Mouse (Mus musculus) lung, embryonic 14.5 days (tissue): ENCODE results near the gene Vmn1r41. TPM values are rescaled to one million over a fixed set of nuclear protein-coding genes. Genes with fewer than 3 reads are reported as not detected.

ENCODE experiments used
- ATAC-seq: fragments of 200-750 bp; cut with Nextera tagmentation; 2 replicates; pipeline ENCODE4 v1.8.0; 2017; ENCODE audit warnings: mild to moderate bottlenecking, moderate TSS enrichment, moderate library complexity; ENCODE audit not compliant: insufficient read depth
- DNase-seq: peaks from one replicate; pipeline ENCODE4 v3.0.0-alpha.2; 2015
- H3K27ac ChIP-seq: fragments of 300-500 bp; sonication (generic); 2 replicates; pipeline ENCODE4 v1.5.1; 2014; ENCODE audit warnings: low read depth, mild to moderate bottlenecking, moderate library complexity
- H3K27me3 ChIP-seq: fragments of 300-500 bp; sonication (generic); 2 replicates; pipeline ENCODE4 v1.6.1; 2014; ENCODE audit warnings: low read length, control low read depth; ENCODE audit not compliant: insufficient read depth
- H3K36me3 ChIP-seq: fragments of 300-500 bp; sonication (generic); 2 replicates; pipeline ENCODE4 v1.6.1; 2014; ENCODE audit warnings: control low read depth; ENCODE audit not compliant: insufficient read depth
- H3K4me1 ChIP-seq: fragments of 300-500 bp; sonication (generic); 2 replicates; pipeline ENCODE4 v1.6.1; 2014; ENCODE audit warnings: antibody characterized with exemption, control low read depth; ENCODE audit not compliant: insufficient read depth
- H3K4me2 ChIP-seq: fragments of 300-500 bp; sonication (generic); 2 replicates; pipeline ENCODE4 v1.6.1; 2014; ENCODE audit warnings: mild to moderate bottlenecking
- H3K4me3 ChIP-seq: fragments of 300-500 bp; sonication (generic); 2 replicates; pipeline ENCODE4 v1.5.1; 2014; ENCODE audit warnings: low read depth, low read length
- H3K9ac ChIP-seq: fragments of 300-500 bp; sonication (generic); 2 replicates; pipeline ENCODE4 v1.6.1; 2014
- H3K9me3 ChIP-seq: fragments of 300-500 bp; sonication (generic); 2 replicates; pipeline ENCODE4 v1.6.1; 2016; ENCODE audit warnings: low read depth, low read length, control low read depth
- CTCF ChIP-seq: IDR thresholded peaks from 2 replicates; pipeline ENCODE4 v1.5.1; 2016; ENCODE audit warnings: antibody characterized with exemption, low read depth
- WGBS: fragments of 180-500 bp; shearing (Covaris S2); extraction: QIAGEN DNeasy Blood & Tissue Kit; methylation state at CpG from one replicate; pipeline ENCODE4 v1.1.7; 2014; 5-methylcytosine and 5-hydroxymethylcytosine counted together
- polyA plus RNA-seq: library from polyadenylated mRNA; unstranded; fragments of >200 nt; fragmentation: Nextera tagmentation; extraction: Ambion mirVana; gene quantifications from 2 replicates; pipeline ENCODE4 v1.2.1, GENCODE M21; 2014

Vmn1r41 gene
- not detected in 2 replicates for polyA plus RNA-seq

- DNase-seq (no peak), ATAC-seq (no peak)
- Histone ChIP-seq H3K4me1 (no peaks in the 10 kb centered on the region), H3K27ac (no peak within 1 kb of the TSS), H3K9me3 (no peaks in the 10 kb centered on the region), H3K4me3 (no peak within 1 kb of the TSS), H3K4me2 (no peak within 1 kb of the TSS), H3K9ac (no peak within 1 kb of the TSS), H3K27me3 (no peaks in the 10 kb centered on the region), H3K36me3 (no peaks in the 10 kb centered on the region)
- no peak for TF ChIP-seq CTCF
Observed at GRCm38 (mm10) chr6:89740466-89740865, at the start of gene Vmn1r41. Vmn1r41 (plus strand) TSS chr6:89740766.

GRCm38 (mm10) chr6:89706624-89707023, 33.9 kb upstream of the Vmn1r41 start:
- Histone ChIP-seq H3K4me1 (no peaks in the 10 kb centered on the region), H3K36me3 (no peaks in the 10 kb centered on the region), H3K9me3 (no peaks in the 10 kb centered on the region), H3K4me3 (no peak overlapping the region), H3K27me3 (no peaks in the 10 kb centered on the region), H3K27ac (no peak overlapping the region), H3K9ac (no peak overlapping the region), H3K4me2 (no peak overlapping the region)
- WGBS: 65% methylated on average over 2 of the region's 2 CpGs
- ATAC-seq (no peak), DNase-seq (no peak)
- no peak for TF ChIP-seq CTCF

DNA sequence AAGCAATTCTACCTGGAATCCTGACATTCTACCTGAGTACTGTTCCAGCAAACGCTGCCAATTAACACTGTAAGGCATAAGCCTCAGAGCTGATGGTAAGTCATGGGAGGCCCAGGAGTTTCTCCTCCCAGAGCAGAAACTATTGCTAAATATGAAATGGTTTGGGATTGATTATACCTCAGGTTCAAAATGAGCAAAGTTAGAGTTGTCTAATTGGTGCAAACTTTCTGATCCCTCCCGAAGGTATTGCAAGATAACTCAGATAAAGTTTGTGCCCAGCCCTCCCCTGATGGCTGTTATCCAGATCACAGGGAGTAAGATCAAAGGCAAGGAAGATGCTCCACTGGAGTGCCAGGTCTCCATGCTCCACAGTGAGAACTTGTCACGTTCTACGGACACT, 33.3 kb upstream of the Vmn1r41 start, which contains the start of gene Vmn1r40:
TSS of gene Vmn1r40 (plus strand) at position 301 of the 400 bp plus-strand sequence.
- DNase-seq (no peak), ATAC-seq (no peak)
- no peak for TF ChIP-seq CTCF
- Histone ChIP-seq H3K27ac (no peak within 1 kb of the TSS), H3K27me3 (no peaks in the 10 kb centered on the region), H3K9ac (no peak within 1 kb of the TSS), H3K4me1 (no peaks in the 10 kb centered on the region), H3K4me3 (no peak within 1 kb of the TSS), H3K9me3 (no peaks in the 10 kb centered on the region), H3K36me3 (no peaks in the 10 kb centered on the region), H3K4me2 (no peak within 1 kb of the TSS)
- 77% methylated on average over 4 of the region's 4 CpGs for WGBS

DNA sequence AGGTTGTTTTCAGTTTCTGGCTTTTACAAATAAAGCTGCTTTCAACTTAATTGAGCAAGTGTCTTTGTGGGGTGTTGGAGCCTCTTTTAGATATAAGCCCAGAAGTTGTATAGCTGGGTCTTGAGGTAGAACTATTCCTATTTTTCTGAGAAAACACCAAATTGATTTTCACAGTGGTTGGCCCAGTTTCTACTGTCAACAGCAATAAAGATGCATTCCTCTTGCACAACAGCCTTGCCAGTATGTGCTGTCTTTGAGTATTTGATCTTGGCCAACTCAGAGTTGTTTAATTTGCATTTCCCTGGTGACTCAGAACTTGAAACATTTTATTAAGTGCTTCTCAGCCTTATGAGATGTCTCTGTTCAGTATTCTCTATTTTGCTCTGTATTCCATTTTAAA, 22.5 kb upstream of the Vmn1r41 start:
- no peak for DNase-seq
- TF ChIP-seq CTCF: no peak
- Histone ChIP-seq H3K27ac (no peak overlapping the region), H3K27me3 (no peaks in the 10 kb centered on the region), H3K9ac (no peak overlapping the region), H3K36me3 (no peaks in the 10 kb centered on the region), H3K4me3 (no peak overlapping the region), H3K9me3 (no peaks in the 10 kb centered on the region), H3K4me2 (no peak overlapping the region), H3K4me1 (no peaks in the 10 kb centered on the region)
- no peak for ATAC-seq

GRCm38 (mm10) chr6:89742811-89743210, 2.2 kb downstream of the Vmn1r41 start:
- Histone ChIP-seq H3K27ac (no peak overlapping the region), H3K9ac (no peak overlapping the region), H3K4me2 (no peak overlapping the region), H3K27me3 (no peaks in the 10 kb centered on the region), H3K4me1 (no peaks in the 10 kb centered on the region), H3K4me3 (no peak overlapping the region), H3K9me3 (no peaks in the 10 kb centered on the region), H3K36me3 (no peaks in the 10 kb centered on the region)
- no peak for ATAC-seq
- DNase-seq: no peak
- no peak for TF ChIP-seq CTCF

- no peak for TF ChIP-seq CTCF
- no peaks in the 10 kb centered on the region for H3K9me3 ChIP-seq
- no peak overlapping the region for H3K4me3 ChIP-seq
- no peaks in the 10 kb centered on the region for H3K36me3 ChIP-seq
- ATAC-seq (no peak), DNase-seq (no peak)
- H3K27ac ChIP-seq: no peak overlapping the region
- no peaks in the 10 kb centered on the region for H3K4me1 ChIP-seq
- no peak overlapping the region for H3K9ac ChIP-seq
- H3K27me3 ChIP-seq: no peaks in the 10 kb centered on the region
- no peak overlapping the region for H3K4me2 ChIP-seq
Observed at GRCm38 (mm10) chr6:89790231-89790630, 49.7 kb downstream of the Vmn1r41 start.

Other genes starting within 250 kb of the Vmn1r41 start
- gene Chchd6, start 145.1 kb upstream of the Vmn1r41 start, polyA plus RNA-seq: 66.9 and 69.3 TPM in 2 replicates
- 14.6 and 14.9 TPM in 2 replicates for gene Txnrd3, start 96.8 kb upstream of the Vmn1r41 start, polyA plus RNA-seq
- not detected in 2 replicates for gene Vmn1r40, start 33.2 kb upstream of the Vmn1r41 start, polyA plus RNA-seq
- not detected in 2 replicates for gene Vmn1r42, start 135.6 kb downstream of the Vmn1r41 start, polyA plus RNA-seq
- gene Vmn1r43, start 135.6 kb downstream of the Vmn1r41 start, polyA plus RNA-seq: not detected in 2 replicates
- gene Vmn1r44, start 142.9 kb downstream of the Vmn1r41 start, polyA plus RNA-seq: not detected in 2 replicates
- not detected in 2 replicates for gene Vmn1r45, start 199.8 kb downstream of the Vmn1r41 start, polyA plus RNA-seq
- gene Vmn1r46, start 228.5 kb downstream of the Vmn1r41 start, polyA plus RNA-seq: not detected in 2 replicates